Mouse (Mus musculus): ENCODE measurements around the gene Mdm1. TPM values are rescaled to one million over a fixed set of nuclear protein-coding genes. Genes with fewer than 3 reads are reported as not detected.

The Mdm1 gene
- polyA plus RNA-seq, 1 experiment from 2014 or later = 5.9 TPM

- H3K9ac ChIP-seq (ENCODE audit: low read depth, low read length) = no peak overlapping the region
- no peak overlapping the region for H3K4me2 ChIP-seq (ENCODE audit: low read depth, low read length)
- WGBS (ENCODE audit: insufficient replicate concordance) = 80% methylated on average over 11 of the region's 11 CpGs
- ATAC-seq (ENCODE audit: low read depth) = no peak
- no peaks in the 10 kb centered on the region for H3K9me3 ChIP-seq (replicated peaks; ENCODE audit: control insufficient read depth, low read length)
- no peaks in the 10 kb centered on the region for H3K27me3 ChIP-seq (ENCODE audit: control insufficient read depth, insufficient read depth, low read depth, low read length)
- H3K36me3 ChIP-seq (ENCODE audit: control insufficient read depth, insufficient read depth) = no peaks in the 10 kb centered on the region
- peaks cover 5% of the 10 kb centered on the region for H3K4me1 ChIP-seq (ENCODE audit: control insufficient read depth, low read depth, low read length)
- no peak overlapping the region for H3K4me3 ChIP-seq (ENCODE audit: low read depth, low read length)
- no peak overlapping the region for H3K27ac ChIP-seq (ENCODE audit: low read length)
Observed at GRCm38 (mm10) chr10:118138508-118138907, 3.1 kb upstream of the Mdm1 start.

- no peaks in the 10 kb centered on the region for H3K27me3 ChIP-seq (ENCODE audit: control insufficient read depth, insufficient read depth, low read depth, low read length)
- H3K4me2 ChIP-seq (ENCODE audit: low read depth, low read length) = no peak overlapping the region
- H3K36me3 ChIP-seq (ENCODE audit: control insufficient read depth, insufficient read depth) = no peaks in the 10 kb centered on the region
- H3K9ac ChIP-seq (ENCODE audit: low read depth, low read length) = no peak overlapping the region
- H3K4me1 ChIP-seq (ENCODE audit: control insufficient read depth, low read depth, low read length) = peaks cover 5% of the 10 kb centered on the region
- no peak overlapping the region for H3K4me3 ChIP-seq (ENCODE audit: low read depth, low read length)
- H3K9me3 ChIP-seq (replicated peaks; ENCODE audit: control insufficient read depth, low read length) = no peaks in the 10 kb centered on the region
- ATAC-seq (ENCODE audit: low read depth) = no peak
- H3K27ac ChIP-seq (ENCODE audit: low read length) = no peak overlapping the region
- 65% methylated on average over 8 of the region's 8 CpGs for WGBS (ENCODE audit: insufficient replicate concordance)
Observed at GRCm38 (mm10) chr10:118139837-118140570, 1.6 kb upstream of the Mdm1 start.

- 4% methylated on average over 53 of the region's 53 CpGs for WGBS (ENCODE audit: insufficient replicate concordance)
- H3K27me3 ChIP-seq (ENCODE audit: control insufficient read depth, insufficient read depth, low read depth, low read length) = no peaks in the 10 kb centered on the region
- peak overlapping the region; percentile 87 for H3K4me2 ChIP-seq (ENCODE audit: low read depth, low read length)
- peaks cover 5% of the 10 kb centered on the region for H3K4me1 ChIP-seq (ENCODE audit: control insufficient read depth, low read depth, low read length)
- peak overlapping the region; percentile 81 for H3K9ac ChIP-seq (ENCODE audit: low read depth, low read length)
- H3K36me3 ChIP-seq (ENCODE audit: control insufficient read depth, insufficient read depth) = no peaks in the 10 kb centered on the region
- H3K27ac ChIP-seq (ENCODE audit: low read length) = no peak overlapping the region
- no peaks in the 10 kb centered on the region for H3K9me3 ChIP-seq (replicated peaks; ENCODE audit: control insufficient read depth, low read length)
- no peak for ATAC-seq (ENCODE audit: low read depth)
- peak overlapping the region; percentile 80 for H3K4me3 ChIP-seq (ENCODE audit: low read depth, low read length)
Observed at GRCm38 (mm10) chr10:118141884-118142801, 532 bp downstream of the Mdm1 start.

- Histone ChIP-seq H3K9me3 (replicated peaks; ENCODE audit: control insufficient read depth, low read length) (no peaks in the 10 kb centered on the region), H3K4me1 (ENCODE audit: control insufficient read depth, low read depth, low read length) (no peaks in the 10 kb centered on the region), H3K4me3 (ENCODE audit: low read depth, low read length) (no peak overlapping the region), H3K27me3 (ENCODE audit: control insufficient read depth, insufficient read depth, low read depth, low read length) (no peaks in the 10 kb centered on the region), H3K9ac (ENCODE audit: low read depth, low read length) (no peak overlapping the region), H3K27ac (ENCODE audit: low read length) (no peak overlapping the region), H3K36me3 (ENCODE audit: control insufficient read depth, insufficient read depth) (no peaks in the 10 kb centered on the region), H3K4me2 (ENCODE audit: low read depth, low read length) (no peak overlapping the region)
- ATAC-seq (ENCODE audit: low read depth) = no peak
- WGBS (ENCODE audit: insufficient replicate concordance) = 76% methylated on average over 5 of the region's 5 CpGs
Observed at GRCm38 (mm10) chr10:118149381-118149780, 7.8 kb downstream of the Mdm1 start.

- H3K4me2 ChIP-seq (ENCODE audit: low read depth, low read length) = no peak overlapping the region
- H3K9ac ChIP-seq (ENCODE audit: low read depth, low read length) = no peak overlapping the region
- no peaks in the 10 kb centered on the region for H3K9me3 ChIP-seq (replicated peaks; ENCODE audit: control insufficient read depth, low read length)
- H3K27me3 ChIP-seq (ENCODE audit: control insufficient read depth, insufficient read depth, low read depth, low read length) = no peaks in the 10 kb centered on the region
- ATAC-seq (ENCODE audit: low read depth) = no peak
- no peaks in the 10 kb centered on the region for H3K4me1 ChIP-seq (ENCODE audit: control insufficient read depth, low read depth, low read length)
- H3K4me3 ChIP-seq (ENCODE audit: low read depth, low read length) = no peak overlapping the region
- H3K27ac ChIP-seq (ENCODE audit: low read length) = no peak overlapping the region
- H3K36me3 ChIP-seq (ENCODE audit: control insufficient read depth, insufficient read depth) = no peaks in the 10 kb centered on the region
- WGBS (ENCODE audit: insufficient replicate concordance) = 75% methylated on average over 9 of the region's 9 CpGs
Observed at GRCm38 (mm10) chr10:118150866-118151265, 9.3 kb downstream of the Mdm1 start.

GRCm38 (mm10) chr10:118155932-118156331 lies 14.3 kb downstream of the Mdm1 start:
- no peak overlapping the region for H3K27ac ChIP-seq (ENCODE audit: low read length)
- H3K36me3 ChIP-seq (ENCODE audit: control insufficient read depth, insufficient read depth) = peaks cover 3% of the 10 kb centered on the region; the same call in 1 of the 2 replicates
- H3K4me3 ChIP-seq (ENCODE audit: low read depth, low read length) = no peak overlapping the region
- no peak for ATAC-seq (ENCODE audit: low read depth)
- H3K9me3 ChIP-seq (replicated peaks; ENCODE audit: control insufficient read depth, low read length) = no peaks in the 10 kb centered on the region
- no peaks in the 10 kb centered on the region for H3K27me3 ChIP-seq (ENCODE audit: control insufficient read depth, insufficient read depth, low read depth, low read length)
- no peak overlapping the region for H3K9ac ChIP-seq (ENCODE audit: low read depth, low read length)
- no peak overlapping the region for H3K4me2 ChIP-seq (ENCODE audit: low read depth, low read length)
- no peaks in the 10 kb centered on the region for H3K4me1 ChIP-seq (ENCODE audit: control insufficient read depth, low read depth, low read length)

GRCm38 (mm10) chr10:118161131-118161530 lies 19.5 kb downstream of the Mdm1 start:
- Histone ChIP-seq H3K27ac (ENCODE audit: low read length) (no peak overlapping the region), H3K36me3 (ENCODE audit: control insufficient read depth, insufficient read depth) (peaks cover 3% of the 10 kb centered on the region; the same call in 1 of the 2 replicates), H3K27me3 (ENCODE audit: control insufficient read depth, insufficient read depth, low read depth, low read length) (no peaks in the 10 kb centered on the region), H3K4me1 (ENCODE audit: control insufficient read depth, low read depth, low read length) (no peaks in the 10 kb centered on the region), H3K4me3 (ENCODE audit: low read depth, low read length) (no peak overlapping the region), H3K4me2 (ENCODE audit: low read depth, low read length) (no peak overlapping the region), H3K9ac (ENCODE audit: low read depth, low read length) (no peak overlapping the region), H3K9me3 (replicated peaks; ENCODE audit: control insufficient read depth, low read length) (no peaks in the 10 kb centered on the region)
- 96% methylated on average over 2 of the region's 2 CpGs for WGBS (ENCODE audit: insufficient replicate concordance)
- no peak for ATAC-seq (ENCODE audit: low read depth)

- no peaks in the 10 kb centered on the region for H3K36me3 ChIP-seq (ENCODE audit: control insufficient read depth, insufficient read depth)
- no peak for ATAC-seq (ENCODE audit: low read depth)
- no peaks in the 10 kb centered on the region for H3K27me3 ChIP-seq (ENCODE audit: control insufficient read depth, insufficient read depth, low read depth, low read length)
- H3K9me3 ChIP-seq (replicated peaks; ENCODE audit: control insufficient read depth, low read length) = no peaks in the 10 kb centered on the region
- H3K27ac ChIP-seq (ENCODE audit: low read length) = no peak overlapping the region
- WGBS (ENCODE audit: insufficient replicate concordance) = 68% methylated on average over 12 of the region's 12 CpGs
- H3K4me3 ChIP-seq (ENCODE audit: low read depth, low read length) = no peak overlapping the region
- no peaks in the 10 kb centered on the region for H3K4me1 ChIP-seq (ENCODE audit: control insufficient read depth, low read depth, low read length)
- H3K4me2 ChIP-seq (ENCODE audit: low read depth, low read length) = no peak overlapping the region
- H3K9ac ChIP-seq (ENCODE audit: low read depth, low read length) = no peak overlapping the region
Observed at GRCm38 (mm10) chr10:118169212-118169611, 27.6 kb downstream of the Mdm1 start.

GRCm38 (mm10) chr10:118172416-118172815 lies 30.8 kb downstream of the Mdm1 start:
- Histone ChIP-seq H3K4me2 (ENCODE audit: low read depth, low read length) (no peak overlapping the region), H3K4me1 (ENCODE audit: control insufficient read depth, low read depth, low read length) (no peaks in the 10 kb centered on the region), H3K4me3 (ENCODE audit: low read depth, low read length) (no peak overlapping the region), H3K27me3 (ENCODE audit: control insufficient read depth, insufficient read depth, low read depth, low read length) (no peaks in the 10 kb centered on the region), H3K9ac (ENCODE audit: low read depth, low read length) (no peak overlapping the region), H3K27ac (ENCODE audit: low read length) (no peak overlapping the region), H3K9me3 (replicated peaks; ENCODE audit: control insufficient read depth, low read length) (no peaks in the 10 kb centered on the region), H3K36me3 (ENCODE audit: control insufficient read depth, insufficient read depth) (no peaks in the 10 kb centered on the region)
- no peak for ATAC-seq (ENCODE audit: low read depth)
- 26% methylated on average over 8 of the region's 8 CpGs for WGBS (ENCODE audit: insufficient replicate concordance)
